Mouse (Mus musculus) small intestine, adult 2 months (tissue): ENCODE data around the gene Bcl7c. TPM values are rescaled to one million over a fixed set of nuclear protein-coding genes. Genes with fewer than 3 reads are reported as not detected.
"Not testable (repeated sequence)": the region's sequence is repeated elsewhere in the genome, so short reads cannot be mapped to it uniquely, and the experiment has no call there.

Source experiments
- H3K27ac ChIP-seq: fragments of 200-500 bp; 2 replicates; pipeline ENCODE4 v1.5.1; 2012; ENCODE audit warnings: low read depth, low read length, control low read depth, inconsistent platforms; ENCODE audit not compliant: insufficient read depth
- H3K27me3 ChIP-seq: fragments of 200-500 bp; 2 replicates; pipeline ENCODE4 v1.6.1; 2012; ENCODE audit warnings: mild to moderate bottlenecking, moderate library complexity, low read length, inconsistent platforms; ENCODE audit not compliant: control insufficient read depth, insufficient read depth
- H3K36me3 ChIP-seq: fragments of 200-500 bp; 2 replicates; pipeline ENCODE4 v1.6.1; 2012; ENCODE audit warnings: mild to moderate bottlenecking, low read length, control low read depth, inconsistent platforms; ENCODE audit not compliant: control insufficient read depth, insufficient read depth
- H3K4me1 ChIP-seq: fragments of 200-500 bp; 2 replicates; pipeline ENCODE4 v1.6.1; 2012; ENCODE audit warnings: low read length, inconsistent platforms, mixed read lengths; ENCODE audit not compliant: control insufficient read depth, insufficient read depth, insufficient read length
- H3K4me3 ChIP-seq: fragments of 200-500 bp; 2 replicates; pipeline ENCODE4 v1.5.1; 2012; ENCODE audit warnings: low read depth, mild to moderate bottlenecking, control low read depth, inconsistent platforms, low read length, moderate library complexity
- CTCF ChIP-seq: fragments of 200-500 bp; IDR thresholded peaks from 2 replicates; pipeline ENCODE4 v1.5.1; 2012; ENCODE audit warnings: low read depth, mild to moderate bottlenecking, control low read depth, inconsistent platforms, low read length, moderate library complexity, mixed read lengths; ENCODE audit not compliant: insufficient replicate concordance, insufficient read length; ENCODE audit errors: extremely low read depth
- POLR2A ChIP-seq: fragments of 200-500 bp; IDR thresholded peaks from 2 replicates; pipeline ENCODE4 v1.6.1; 2012; ENCODE audit warnings: low read depth, mild to moderate bottlenecking, control low read depth, inconsistent platforms, low read length, moderate library complexity
- WGBS: fragments of 180-500 bp; shearing (Covaris S2); methylation state at CpG from one replicate; pipeline ENCODE4 v1.1.7; 2018; 5-methylcytosine and 5-hydroxymethylcytosine counted together
- polyA plus RNA-seq: library from polyadenylated mRNA; depleted of rRNA; stranded (reverse); fragments of >200 nt; gene quantifications from 2 replicates; pipeline ENCODE4 v1.2.3, GENCODE M21; 2012

Gene Bcl7c
- polyA plus RNA-seq, 1 experiment: 24.6 TPM

DNA sequence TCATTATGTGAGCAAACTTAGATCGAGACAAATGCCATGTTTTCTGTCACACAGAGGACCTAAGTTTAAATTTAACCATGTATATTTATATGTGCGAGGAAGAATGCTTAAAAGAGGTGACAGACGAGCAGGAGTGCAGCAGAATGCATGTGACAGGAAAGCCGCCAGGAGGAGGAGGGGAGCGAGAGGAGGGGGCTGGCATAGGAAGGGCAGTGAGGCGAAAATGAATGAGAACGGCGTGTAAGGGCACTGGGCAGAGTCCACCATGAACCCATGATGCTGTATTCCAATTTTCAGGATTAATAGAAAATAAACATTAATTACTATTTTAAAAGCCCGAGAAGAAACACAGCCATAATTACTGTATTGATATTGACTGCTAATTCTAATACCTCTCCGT, 54.4 kb downstream of the Bcl7c start:
- Histone ChIP-seq H3K27me3 (no peaks in the 10 kb centered on the region), H3K4me1 (peaks cover 5% of the 10 kb centered on the region), H3K27ac (no peak overlapping the region), H3K4me3 (no peak overlapping the region), H3K36me3 (no peaks in the 10 kb centered on the region)
- no peak for TF ChIP-seq POLR2A
- TF ChIP-seq CTCF: no peak
- 88% methylated on average over 10 of the region's 10 CpGs for WGBS

DNA sequence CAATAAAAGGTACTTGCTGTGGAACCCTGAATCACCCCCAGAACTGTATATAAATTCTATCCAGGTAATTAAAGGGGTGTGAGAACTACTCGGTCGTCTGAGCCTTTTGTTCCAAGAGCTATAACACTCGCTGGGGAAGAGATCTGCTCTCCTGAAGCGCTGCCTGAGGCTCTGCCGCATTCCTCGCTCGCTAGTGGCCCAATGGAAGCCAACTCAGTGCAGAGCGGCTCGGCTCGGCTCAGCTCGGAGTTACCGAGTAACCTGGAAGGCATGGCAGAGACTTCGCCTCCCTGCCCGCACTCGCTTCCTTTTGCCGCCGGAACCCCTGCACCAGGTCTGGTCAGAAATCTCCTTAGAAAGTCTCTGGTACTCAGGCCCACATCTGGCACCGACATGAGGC, 56.7 kb downstream of the Bcl7c start:
- Histone ChIP-seq H3K4me1 (peaks cover 8% of the 10 kb centered on the region), H3K27me3 (no peaks in the 10 kb centered on the region), H3K27ac (peak overlapping the region; percentile 19; the same call in 1 of the 2 replicates), H3K4me3 (peak overlapping the region; percentile 13), H3K36me3 (no peaks in the 10 kb centered on the region)
- TF ChIP-seq POLR2A (no peak), CTCF (no peak)
- WGBS: 23% methylated on average over 18 of the region's 18 CpGs

DNA sequence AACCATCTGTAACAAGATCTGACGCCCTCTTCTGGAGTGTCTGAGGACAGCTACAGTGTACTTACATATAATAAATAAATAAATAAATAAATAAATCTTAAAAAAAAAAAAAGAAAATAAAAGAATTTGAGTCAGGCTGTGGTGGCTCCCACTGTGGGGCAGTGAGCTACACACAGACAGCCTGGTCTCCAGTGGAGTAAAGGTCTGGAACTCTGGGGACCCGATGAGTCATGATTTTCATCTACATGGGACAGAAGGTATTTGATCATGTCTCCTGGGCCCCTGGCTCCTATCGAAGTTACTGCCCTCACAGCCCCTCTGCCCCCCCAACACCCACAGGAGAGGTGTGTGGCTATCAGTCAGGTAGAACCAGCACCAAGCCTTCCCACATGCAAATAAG, 57.1 kb downstream of the Bcl7c start:
- no peaks in the 10 kb centered on the region for H3K27me3 ChIP-seq
- WGBS: 40% methylated on average over 2 of the region's 3 CpGs
- peak overlapping the region; percentile 8; the same call in 1 of the 2 replicates for H3K27ac ChIP-seq
- peaks cover 8% of the 10 kb centered on the region for H3K4me1 ChIP-seq
- H3K36me3 ChIP-seq: no peaks in the 10 kb centered on the region
- H3K4me3 ChIP-seq: no peak overlapping the region
- TF ChIP-seq POLR2A (no peak), CTCF (no peak)

GRCm38 (mm10) chr7:127649206-127649605, 59.5 kb downstream of the Bcl7c start:
- Histone ChIP-seq H3K4me1 (peaks cover 7% of the 10 kb centered on the region), H3K27me3 (no peaks in the 10 kb centered on the region), H3K36me3 (no peaks in the 10 kb centered on the region), H3K4me3 (no peak overlapping the region), H3K27ac (no peak overlapping the region; the same call in 1 of the 2 replicates)
- 39% methylated on average over 6 of the region's 6 CpGs for WGBS
- no peak for TF ChIP-seq POLR2A

DNA sequence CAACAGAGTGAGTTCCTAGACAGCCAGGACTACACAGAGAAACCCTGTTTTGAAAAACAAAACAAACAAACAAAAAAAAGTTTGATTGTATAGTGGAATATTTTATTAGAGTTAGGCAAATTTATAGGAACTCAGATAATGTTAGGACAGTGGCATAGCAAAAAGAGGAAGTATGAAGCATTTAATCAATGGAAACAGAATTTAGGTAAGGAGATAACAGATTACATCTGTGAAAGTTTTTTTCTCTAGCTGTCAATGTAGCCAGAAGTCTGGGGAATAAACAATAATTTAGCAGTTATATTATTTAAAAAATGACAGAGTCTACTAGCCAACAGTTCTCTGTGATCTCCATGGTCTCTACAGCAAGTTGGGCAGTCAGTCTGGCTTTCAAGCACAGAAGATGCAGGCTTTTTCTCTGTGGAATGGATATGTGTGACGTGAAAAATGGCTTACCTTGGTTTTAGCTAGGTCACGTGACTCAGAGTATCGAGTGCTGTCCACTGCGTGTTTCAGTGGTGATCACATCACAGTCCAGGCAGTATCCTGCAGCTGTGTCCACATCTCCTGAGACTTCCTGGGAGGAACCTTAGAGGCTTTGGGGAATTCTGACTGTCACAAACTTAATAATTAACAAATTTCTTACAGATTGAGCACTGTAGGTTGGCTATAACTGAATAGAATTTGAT, 60.1 kb downstream of the Bcl7c start:
- Histone ChIP-seq H3K4me3 (no peak overlapping the region), H3K36me3 (no peaks in the 10 kb centered on the region), H3K27me3 (no peaks in the 10 kb centered on the region), H3K27ac (peak overlapping the region; percentile 38), H3K4me1 (peaks cover 7% of the 10 kb centered on the region)
- TF ChIP-seq CTCF (no peak), POLR2A (no peak)
- WGBS: 20% methylated on average over 4 of the region's 4 CpGs

DNA sequence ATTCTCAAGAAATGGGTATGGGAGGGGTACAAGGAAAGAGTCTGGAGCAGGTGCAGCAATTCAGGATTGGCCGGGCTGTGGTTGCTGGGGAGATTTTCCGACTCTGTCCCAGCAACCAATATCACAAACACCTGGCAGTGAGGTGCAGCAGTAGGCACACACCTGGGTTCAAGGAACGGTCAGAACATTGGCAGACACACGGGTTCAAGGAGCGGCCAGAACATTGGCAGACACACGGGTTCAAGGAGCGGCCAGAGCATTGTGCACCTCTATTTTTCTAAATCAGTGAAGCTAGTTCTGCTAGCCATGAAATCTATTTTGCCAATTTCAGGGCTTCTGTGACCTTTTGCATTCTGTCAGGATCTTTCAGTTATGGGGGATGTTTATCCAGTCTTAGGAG, 61.2 kb downstream of the Bcl7c start:
- not testable (repeated sequence) for H3K27me3 ChIP-seq, H3K4me1 ChIP-seq, H3K36me3 ChIP-seq, H3K4me3 ChIP-seq
- peak overlapping the region; percentile 83 for H3K27ac ChIP-seq
- 36% methylated on average over 7 of the region's 7 CpGs for WGBS

GRCm38 (mm10) chr7:127646363-127646762, 62.4 kb downstream of the Bcl7c start:
- 44% methylated on average over 4 of the region's 4 CpGs for WGBS
- Histone ChIP-seq H3K27ac (peak overlapping the region; percentile 27; the same call in 1 of the 2 replicates), H3K27me3 (no peaks in the 10 kb centered on the region), H3K4me3 (no peak overlapping the region), H3K36me3 (no peaks in the 10 kb centered on the region), H3K4me1 (peaks cover 10% of the 10 kb centered on the region; the same call in 1 of the 2 replicates)
- TF ChIP-seq CTCF: no peak
- no peak for TF ChIP-seq POLR2A

GRCm38 (mm10) chr7:127642254-127642653, 66.5 kb downstream of the Bcl7c start:
- Histone ChIP-seq H3K4me3 (no peak overlapping the region), H3K27ac (0 out of 2 replicates have a peak overlapping the region, but pooled peaks have one; percentile 37), H3K4me1 (peaks cover 12% of the 10 kb centered on the region; the same call in 1 of the 2 replicates), H3K36me3 (no peaks in the 10 kb centered on the region), H3K27me3 (no peaks in the 10 kb centered on the region)
- WGBS: 57% methylated on average over 4 of the region's 4 CpGs
- no peak for TF ChIP-seq CTCF
